Mouse (Mus musculus) midbrain, embryonic 12.5 days (tissue): ENCODE measurements around the gene Gm11042. TPM values are rescaled to one million over a fixed set of nuclear protein-coding genes. Genes with fewer than 3 reads are reported as not detected.
A peak's percentile ranks its signal among the peaks of the same experiment; 100 is the strongest.

Source experiments
- ATAC-seq: fragments of 200-750 bp; cut with Nextera tagmentation; 2 replicates; pipeline ENCODE4 v1.8.0; 2017; ENCODE audit warnings: low read depth, moderate TSS enrichment, moderate library complexity; ENCODE audit not compliant: low FRiP score
- H3K27ac ChIP-seq: fragments of 300-500 bp; sonication (generic); replicated peaks from 2 replicates; pipeline ENCODE4 v1.5.1; 2016; ENCODE audit warnings: mild to moderate bottlenecking
- H3K27me3 ChIP-seq: fragments of 300-500 bp; sonication (generic); 2 replicates; pipeline ENCODE4 v1.6.1; 2016; ENCODE audit warnings: mild to moderate bottlenecking
- H3K36me3 ChIP-seq: fragments of 300-500 bp; sonication (generic); 2 replicates; pipeline ENCODE4 v1.6.1; 2016
- H3K4me1 ChIP-seq: fragments of 300-500 bp; sonication (generic); 2 replicates; pipeline ENCODE4 v1.6.1; 2016
- H3K4me2 ChIP-seq: fragments of 300-500 bp; sonication (generic); replicated peaks from 2 replicates; pipeline ENCODE4 v1.6.1; 2016; ENCODE audit warnings: mild to moderate bottlenecking, moderate library complexity
- H3K4me3 ChIP-seq: fragments of 300-500 bp; sonication (generic); 2 replicates; pipeline ENCODE4 v1.5.1; 2016; ENCODE audit warnings: mild to moderate bottlenecking
- H3K9ac ChIP-seq: fragments of 300-500 bp; sonication (generic); replicated peaks from 2 replicates; pipeline ENCODE4 v1.6.1; 2016; ENCODE audit warnings: mild to moderate bottlenecking, moderate library complexity
- H3K9me3 ChIP-seq: fragments of 300-500 bp; sonication (generic); 2 replicates; pipeline ENCODE4 v1.6.1; 2016; ENCODE audit warnings: mild to moderate bottlenecking
- WGBS: fragments of 180-500 bp; shearing (Covaris S2); methylation state at CpG from one replicate; pipeline ENCODE4 v1.1.7; 2016; 5-methylcytosine and 5-hydroxymethylcytosine counted together
- polyA plus RNA-seq: library from polyadenylated mRNA; unstranded; fragments of >200 nt; fragmentation: Nextera tagmentation; extraction: Ambion mirVana; gene quantifications from 2 replicates; pipeline ENCODE4 v1.2.1, GENCODE M21; 2016

Gene Gm11042
- polyA plus RNA-seq = not detected in 2 replicates

- peak; percentile 76 for ATAC-seq
- H3K27me3 ChIP-seq = no peaks in the 10 kb centered on the region
- H3K4me1 ChIP-seq = peaks cover 4% of the 10 kb centered on the region; the same call in 1 of the 2 replicates
- H3K9ac ChIP-seq = peak within 1 kb of the TSS; percentile 69
- H3K27ac ChIP-seq = peak within 1 kb of the TSS; percentile 85
- peak within 1 kb of the TSS; percentile 49 for H3K4me3 ChIP-seq
- 34% methylated on average over 14 of the region's 18 CpGs for WGBS
- H3K36me3 ChIP-seq = no peaks in the 10 kb centered on the region
- no peaks in the 10 kb centered on the region for H3K9me3 ChIP-seq
- H3K4me2 ChIP-seq = peak within 1 kb of the TSS; percentile 66
Measured at GRCm38 (mm10) chr12:74316344-74316973, at the start of gene Gm11042. Gm11042 (minus strand) TSS chr12:74316394.

GRCm38 (mm10) chr12:74364477-74364876, 48.3 kb upstream of the Gm11042 start:
- Histone ChIP-seq H3K4me3 (no peak overlapping the region), H3K4me1 (no peaks in the 10 kb centered on the region; the same call in 1 of the 2 replicates), H3K36me3 (no peaks in the 10 kb centered on the region), H3K9ac (no peak overlapping the region), H3K9me3 (no peaks in the 10 kb centered on the region), H3K27ac (no peak overlapping the region), H3K4me2 (no peak overlapping the region), H3K27me3 (no peaks in the 10 kb centered on the region)
- ATAC-seq = no peak
- WGBS = 91% methylated on average over 7 of the region's 7 CpGs

- no peak for ATAC-seq
- Histone ChIP-seq H3K9ac (no peak overlapping the region), H3K4me1 (no peaks in the 10 kb centered on the region; the same call in 1 of the 2 replicates), H3K4me2 (no peak overlapping the region), H3K27ac (no peak overlapping the region), H3K27me3 (no peaks in the 10 kb centered on the region), H3K9me3 (no peaks in the 10 kb centered on the region), H3K36me3 (no peaks in the 10 kb centered on the region), H3K4me3 (no peak overlapping the region)
- 57% methylated on average over 6 of the region's 6 CpGs for WGBS
Measured at GRCm38 (mm10) chr12:74363076-74363475, 46.9 kb upstream of the Gm11042 start.

- Histone ChIP-seq H3K36me3 (no peaks in the 10 kb centered on the region), H3K4me2 (no peak overlapping the region), H3K9ac (no peak overlapping the region), H3K27me3 (no peaks in the 10 kb centered on the region), H3K27ac (no peak overlapping the region), H3K4me1 (no peaks in the 10 kb centered on the region; the same call in 1 of the 2 replicates), H3K4me3 (no peak overlapping the region), H3K9me3 (no peaks in the 10 kb centered on the region)
- WGBS = 89% methylated on average over 2 of the region's 2 CpGs
- no peak for ATAC-seq
Measured at GRCm38 (mm10) chr12:74362453-74362852, 46.3 kb upstream of the Gm11042 start.

DNA sequence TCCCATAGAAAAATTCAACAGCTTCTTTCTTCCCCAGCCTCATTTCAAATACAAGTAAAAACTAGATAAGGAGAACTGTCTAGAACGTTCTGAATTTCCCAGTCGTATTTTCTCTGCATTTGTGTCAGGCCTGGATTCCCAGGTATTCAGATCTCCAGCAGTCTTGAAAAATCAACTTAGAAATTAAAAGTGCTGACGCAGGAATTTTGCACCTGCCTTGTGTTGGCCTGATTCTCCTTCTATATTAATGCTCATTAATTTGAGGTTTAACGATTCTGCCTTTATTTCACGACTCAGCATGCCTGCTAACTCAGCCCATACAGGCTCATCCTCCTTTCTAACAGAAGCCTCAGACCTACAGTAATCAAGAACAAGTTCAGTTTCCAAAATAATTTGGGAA, 43.6 kb upstream of the Gm11042 start:
- H3K27me3 ChIP-seq = no peaks in the 10 kb centered on the region
- H3K9me3 ChIP-seq = no peaks in the 10 kb centered on the region
- no peak overlapping the region for H3K9ac ChIP-seq
- WGBS = 89% methylated on average over 5 of the region's 5 CpGs
- ATAC-seq = no peak
- no peaks in the 10 kb centered on the region for H3K36me3 ChIP-seq
- H3K27ac ChIP-seq = no peak overlapping the region
- H3K4me3 ChIP-seq = no peak overlapping the region
- no peak overlapping the region for H3K4me2 ChIP-seq
- no peaks in the 10 kb centered on the region; the same call in 1 of the 2 replicates for H3K4me1 ChIP-seq

GRCm38 (mm10) chr12:74357806-74358205, 41.6 kb upstream of the Gm11042 start:
- Histone ChIP-seq H3K4me2 (no peak overlapping the region), H3K4me1 (no peaks in the 10 kb centered on the region; the same call in 1 of the 2 replicates), H3K27ac (no peak overlapping the region), H3K9ac (no peak overlapping the region), H3K36me3 (no peaks in the 10 kb centered on the region), H3K4me3 (no peak overlapping the region), H3K27me3 (no peaks in the 10 kb centered on the region), H3K9me3 (no peaks in the 10 kb centered on the region)
- no peak for ATAC-seq
- WGBS = 83% methylated on average over 6 of the region's 6 CpGs

DNA sequence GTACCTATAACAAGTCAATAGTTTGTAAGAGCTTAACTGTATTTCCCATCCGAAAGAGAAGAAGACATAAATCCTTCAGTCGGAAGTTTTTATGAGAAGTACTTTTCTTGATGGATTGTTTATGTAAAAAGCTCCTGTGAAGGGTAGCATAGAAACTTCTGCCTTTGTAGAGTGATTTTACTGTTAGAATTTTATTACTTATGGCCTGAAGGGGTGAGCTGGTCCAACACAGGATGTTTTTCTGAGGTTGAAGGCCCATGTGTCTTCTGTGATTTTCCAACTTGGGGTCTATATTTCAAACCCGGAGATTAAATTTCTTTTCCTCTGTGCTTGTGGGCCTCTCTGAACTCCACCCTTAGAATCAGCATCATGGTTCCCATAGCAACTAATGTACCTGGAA, 26.5 kb upstream of the Gm11042 start:
- Histone ChIP-seq H3K4me2 (no peak overlapping the region), H3K27me3 (no peaks in the 10 kb centered on the region), H3K36me3 (no peaks in the 10 kb centered on the region), H3K9me3 (no peaks in the 10 kb centered on the region), H3K4me1 (no peaks in the 10 kb centered on the region), H3K4me3 (no peak overlapping the region), H3K9ac (no peak overlapping the region), H3K27ac (no peak overlapping the region)
- no peak for ATAC-seq
- 85% methylated on average over 3 of the region's 3 CpGs for WGBS

DNA sequence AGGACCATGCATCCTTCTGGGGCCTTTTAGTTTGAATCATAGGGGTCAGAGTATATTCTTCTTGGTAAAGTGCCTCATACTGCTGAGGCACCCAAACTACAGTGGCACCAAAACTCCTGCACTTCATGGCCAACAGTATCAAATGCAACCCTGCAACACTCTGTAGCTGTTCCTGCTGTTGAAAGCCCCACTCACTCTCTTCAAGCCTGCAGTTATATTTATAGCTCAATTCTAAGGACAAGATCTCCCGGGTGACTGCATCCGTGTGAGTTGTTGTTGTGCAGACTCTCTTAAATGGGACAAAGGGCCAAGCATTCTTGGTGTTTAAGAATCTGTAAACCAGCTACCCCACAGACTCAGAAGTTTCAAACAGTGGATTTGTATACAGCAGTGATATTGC, 23.9 kb upstream of the Gm11042 start:
- H3K4me2 ChIP-seq = no peak overlapping the region
- no peaks in the 10 kb centered on the region for H3K36me3 ChIP-seq
- no peaks in the 10 kb centered on the region for H3K4me1 ChIP-seq
- H3K27ac ChIP-seq = no peak overlapping the region
- no peak overlapping the region for H3K4me3 ChIP-seq
- H3K27me3 ChIP-seq = no peaks in the 10 kb centered on the region
- ATAC-seq = no peak
- no peak overlapping the region for H3K9ac ChIP-seq
- H3K9me3 ChIP-seq = no peaks in the 10 kb centered on the region
- WGBS = 91% methylated on average over 2 of the region's 2 CpGs

DNA sequence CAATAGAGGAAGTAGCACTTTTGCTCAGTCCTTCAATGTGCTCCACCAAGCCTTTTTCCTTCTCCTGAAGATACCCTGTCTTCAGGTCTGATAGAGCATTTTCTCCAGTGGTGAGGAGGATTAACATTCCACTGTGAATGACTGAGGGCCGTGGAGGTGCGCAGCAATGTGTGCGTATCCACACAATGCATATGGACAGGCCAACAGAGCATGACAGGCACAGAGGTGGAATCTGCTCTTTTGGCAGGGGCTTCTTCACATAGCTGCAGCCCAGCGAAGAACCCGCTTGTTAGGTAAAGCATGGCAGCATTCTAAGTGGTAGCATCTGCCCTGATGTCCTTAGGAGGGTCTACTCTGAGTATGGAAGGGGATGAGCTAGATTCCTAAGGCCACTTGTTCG, 17.5 kb upstream of the Gm11042 start:
- Histone ChIP-seq H3K9me3 (no peaks in the 10 kb centered on the region), H3K27me3 (no peaks in the 10 kb centered on the region), H3K27ac (no peak overlapping the region), H3K4me1 (no peaks in the 10 kb centered on the region), H3K4me3 (no peak overlapping the region), H3K4me2 (no peak overlapping the region), H3K9ac (no peak overlapping the region), H3K36me3 (no peaks in the 10 kb centered on the region)
- WGBS = 81% methylated on average over 6 of the region's 6 CpGs
- ATAC-seq = no peak

- H3K36me3 ChIP-seq = no peaks in the 10 kb centered on the region
- 20% methylated on average over 13 of the region's 13 CpGs for WGBS
- peak; percentile 86; the same call in 1 of the 2 replicates for ATAC-seq
- H3K9ac ChIP-seq = no peak overlapping the region
- no peaks in the 10 kb centered on the region for H3K4me1 ChIP-seq
- no peak overlapping the region for H3K4me3 ChIP-seq
- no peak overlapping the region for H3K27ac ChIP-seq
- H3K9me3 ChIP-seq = no peaks in the 10 kb centered on the region
- no peak overlapping the region for H3K4me2 ChIP-seq
- H3K27me3 ChIP-seq = no peaks in the 10 kb centered on the region
Measured at GRCm38 (mm10) chr12:74333016-74333415, 16.8 kb upstream of the Gm11042 start.

GRCm38 (mm10) chr12:74329759-74330158, 13.6 kb upstream of the Gm11042 start:
- 93% methylated on average over 6 of the region's 6 CpGs for WGBS
- Histone ChIP-seq H3K27me3 (no peaks in the 10 kb centered on the region), H3K9ac (no peak overlapping the region), H3K4me1 (no peaks in the 10 kb centered on the region), H3K27ac (no peak overlapping the region), H3K9me3 (no peaks in the 10 kb centered on the region), H3K4me2 (no peak overlapping the region), H3K4me3 (no peak overlapping the region), H3K36me3 (no peaks in the 10 kb centered on the region)
- ATAC-seq = no peak

- Histone ChIP-seq H3K27ac (no peak overlapping the region), H3K36me3 (no peaks in the 10 kb centered on the region), H3K4me2 (no peak overlapping the region), H3K9me3 (no peaks in the 10 kb centered on the region), H3K4me1 (no peaks in the 10 kb centered on the region), H3K9ac (no peak overlapping the region), H3K4me3 (no peak overlapping the region), H3K27me3 (no peaks in the 10 kb centered on the region)
- 82% methylated on average over 3 of the region's 3 CpGs for WGBS
- ATAC-seq = no peak
Measured at GRCm38 (mm10) chr12:74326644-74327043, 10.4 kb upstream of the Gm11042 start.

DNA sequence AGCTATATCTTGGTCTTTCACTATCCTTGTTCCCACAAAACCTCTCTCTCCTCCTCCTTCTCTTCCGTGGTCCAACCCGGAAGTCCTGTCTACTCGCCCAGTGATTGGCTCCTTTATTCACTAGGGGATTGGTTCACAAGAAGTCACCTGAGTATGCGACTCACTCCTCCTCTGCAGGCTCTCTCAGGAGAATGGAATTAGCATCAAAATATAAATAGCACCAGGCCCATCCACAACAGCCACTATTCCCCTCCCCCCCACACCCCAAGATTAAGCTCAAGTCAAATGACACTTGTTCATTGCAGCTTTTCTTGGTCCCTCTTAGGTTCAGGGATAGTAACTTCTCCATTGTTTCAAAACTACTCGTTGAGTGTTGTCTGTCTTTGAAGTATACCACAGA, 5.8 kb upstream of the Gm11042 start:
- Histone ChIP-seq H3K4me1 (no peaks in the 10 kb centered on the region), H3K36me3 (no peaks in the 10 kb centered on the region), H3K4me2 (no peak overlapping the region), H3K4me3 (no peak overlapping the region), H3K27ac (no peak overlapping the region), H3K27me3 (no peaks in the 10 kb centered on the region), H3K9ac (no peak overlapping the region), H3K9me3 (no peaks in the 10 kb centered on the region)
- 87% methylated on average over 5 of the region's 5 CpGs for WGBS
- no peak for ATAC-seq
